ENCODE assay signal across 26 mouse cellular contexts in the genomic region with DNA sequence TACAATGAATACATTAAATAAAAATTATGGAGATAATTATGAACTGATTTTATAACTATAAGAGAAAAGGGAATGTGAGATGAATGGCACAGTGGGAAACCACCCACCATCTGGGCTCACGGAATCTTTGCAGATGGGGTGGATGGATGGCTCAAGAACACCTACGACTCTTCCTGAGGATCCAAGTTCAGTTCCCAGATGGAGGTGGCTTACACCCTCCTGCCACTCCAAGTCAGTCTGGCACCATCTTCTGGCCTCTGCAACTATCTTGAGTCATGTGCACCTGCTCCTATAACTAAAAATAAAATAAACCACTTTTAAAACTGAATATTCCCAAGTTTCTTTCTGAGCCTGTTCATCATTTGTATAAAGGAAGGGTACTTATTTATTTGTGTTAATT.
DNase-seq lines count a peak whose midpoint lies in the region; ATAC-seq and TF ChIP-seq lines count a peak whose summit lies in the region.
"Had no signal": no experiment of that assay in that cellular context is flagged by ENCODE, and none has a peak within 500 bp of the region (broad histone marks: within the 10 kb centered on the region; RNA-seq: fewer than 3 reads in every experiment).

No protein-coding gene starts in this region.

- no peak for ATAC-seq in forebrain, postnatal 0 days
- ATAC-seq in forebrain, embryonic 11.5 days (replicated peaks; ENCODE audit: low FRiP score): no peak
- ATAC-seq: activated CD4-positive, CD25-positive, alpha-beta regulatory T cell, adult 4 months; forebrain, embryonic 14.5 days; hindbrain, embryonic 16.5 days; intestine, embryonic 15.5 days had no signal

- H3K4me1 ChIP-seq in forebrain, postnatal 0 days (ENCODE audit: insufficient read depth): no peaks in the 10 kb centered on the region
- no peaks in the 10 kb centered on the region for H3K4me1 ChIP-seq in forebrain, embryonic 11.5 days (replicated peaks; ENCODE audit: control insufficient read depth, insufficient read depth, low read length)
- H3K4me1 ChIP-seq: forebrain, embryonic 10.5 days; hindbrain, embryonic 10.5 days; hindbrain, embryonic 13.5 days; intestine, embryonic 15.5 days had no signal

- H3K9me3 ChIP-seq in forebrain, postnatal 0 days (ENCODE audit: low read length): no peaks in the 10 kb centered on the region
- no peaks in the 10 kb centered on the region for H3K9me3 ChIP-seq in forebrain, embryonic 11.5 days (ENCODE audit: control insufficient read depth, low read length)
- H3K9me3 ChIP-seq: forebrain, embryonic 10.5 days; hindbrain, embryonic 10.5 days; hindbrain, embryonic 13.5 days; intestine, embryonic 15.5 days had no signal

- whole genome bisulfite sequencing in forebrain, postnatal 0 days: 60% methylated on average over 2 of the region's 2 CpGs
- WGBS in forebrain, embryonic 11.5 days: 84% methylated on average over 2 of the region's 2 CpGs

- no peak overlapping the region for H3K27ac ChIP-seq in forebrain, postnatal 0 days (ENCODE audit: low read depth, low read length)
- no peak overlapping the region for H3K27ac ChIP-seq in forebrain, embryonic 11.5 days (ENCODE audit: low read depth, low read length)
- H3K27ac ChIP-seq: forebrain, embryonic 10.5 days; hindbrain, embryonic 10.5 days; hindbrain, embryonic 13.5 days; intestine, embryonic 15.5 days had no signal

- no peak for TF ChIP-seq CTCF in forebrain, postnatal 0 days (IDR thresholded peaks at IDR 0.05; ENCODE audit: low read depth)

- DNase-seq in forebrain, postnatal 0 days: peak; percentile 7
- no peak for DNase-seq in forebrain, embryonic 11.5 days (ENCODE audit: low spot score)
- DNase-seq in heart, adult 11 months: peak; percentile 80
- no peak for DNase-seq in heart, postnatal 14 days
- DNase-seq in layer of hippocampus, adult 8-10 months (ENCODE audit: low spot score in 2 of 2): peak; percentile 4 to 7
- DNase-seq in layer of hippocampus, postnatal 10 days (ENCODE audit: low spot score in 2 of 2): no peak
- DNase-seq in layer of hippocampus, postnatal 14 days (ENCODE audit: low spot score in 2 of 2): peak; percentile 1 to 12
- DNase-seq in cerebellum, postnatal 4 days (ENCODE audit: low spot score in 2 of 2): no peak
- DNase-seq: adrenal gland, postnatal 10 days; adrenal gland, postnatal 36 days; cerebellum, adult 11 months; cerebellum, adult 2 months; cerebellum, adult 9-11 months; cerebellum, postnatal 25 days; embryo, embryonic 11 days; gastrocnemius, postnatal 10 days; gastrocnemius, postnatal 36 days; heart, postnatal 36 days had no signal

- no peak overlapping the region for H3K9ac ChIP-seq in forebrain, postnatal 0 days
- no peak overlapping the region for H3K9ac ChIP-seq in forebrain, embryonic 11.5 days (ENCODE audit: low read length)
- H3K9ac ChIP-seq: hindbrain, embryonic 13.5 days; intestine, embryonic 15.5 days had no signal

- H3K4me3 ChIP-seq in forebrain, postnatal 0 days (ENCODE audit: low read depth, low read length): no peak overlapping the region
- no peak overlapping the region for H3K4me3 ChIP-seq in forebrain, embryonic 11.5 days (ENCODE audit: low read depth, low read length)
- H3K4me3 ChIP-seq: forebrain, embryonic 10.5 days; hindbrain, embryonic 10.5 days; hindbrain, embryonic 13.5 days; intestine, embryonic 15.5 days had no signal

- no peak overlapping the region for H3K4me2 ChIP-seq in forebrain, postnatal 0 days (ENCODE audit: low read depth)
- no peak overlapping the region for H3K4me2 ChIP-seq in forebrain, embryonic 11.5 days (ENCODE audit: low read depth, low read length, severe bottlenecking)
- H3K4me2 ChIP-seq: heart, embryonic 11.5 days; hindbrain, embryonic 13.5 days; intestine, embryonic 15.5 days had no signal

- H3K36me3 ChIP-seq in forebrain, postnatal 0 days (ENCODE audit: insufficient read depth): no peaks in the 10 kb centered on the region
- no peaks in the 10 kb centered on the region for H3K36me3 ChIP-seq in forebrain, embryonic 11.5 days (ENCODE audit: control insufficient read depth, insufficient read depth, low read length)
- H3K36me3 ChIP-seq: forebrain, embryonic 10.5 days; hindbrain, embryonic 10.5 days; hindbrain, embryonic 13.5 days; intestine, embryonic 15.5 days had no signal

- intact Hi-C loops in heart, postnatal 14 days (cut with DNase I): no loop called here

- no peaks in the 10 kb centered on the region for H3K27me3 ChIP-seq in forebrain, postnatal 0 days (ENCODE audit: insufficient read depth, low read length)
- H3K27me3 ChIP-seq in forebrain, embryonic 11.5 days (ENCODE audit: control insufficient read depth, insufficient read depth, low read length): no peaks in the 10 kb centered on the region
- H3K27me3 ChIP-seq: hindbrain, embryonic 13.5 days; intestine, embryonic 15.5 days had no signal

Comparison
In these comparisons a context has a peak if more than half of its experiments do, and no peak if none do; other contexts are left out.
1. DNase-seq: peak in forebrain, postnatal 0 days (single experiment), heart, adult 11 months (single experiment), layer of hippocampus, adult 8-10 months (2 of 2) and layer of hippocampus, postnatal 14 days (2 of 2); none in forebrain, embryonic 11.5 days (single experiment), heart, postnatal 14 days (0 of 2), layer of hippocampus, postnatal 10 days (0 of 2) and cerebellum, postnatal 4 days (0 of 2).